Comparison of ENCODE assay signal across 16 mouse cellular contexts in the genomic region with DNA sequence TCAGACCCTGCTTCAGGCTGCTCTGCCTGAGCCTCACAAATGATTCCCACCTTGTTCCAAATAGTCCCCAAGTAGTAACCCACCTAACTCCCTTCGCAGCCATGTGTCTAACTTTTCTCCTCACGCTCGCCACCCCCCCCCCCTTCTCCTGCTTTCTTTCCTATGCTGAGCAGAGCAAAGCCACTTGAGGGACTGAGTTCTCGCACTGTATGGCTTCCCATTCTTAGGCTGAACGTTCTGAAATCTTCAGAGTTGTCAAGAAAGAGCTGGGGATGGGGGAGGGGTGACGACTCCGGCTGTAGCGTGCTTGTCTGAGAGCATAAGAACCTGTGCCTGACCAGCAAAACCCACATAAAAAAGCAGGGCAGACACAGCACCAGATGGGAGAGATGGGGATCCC.
DNase-seq lines count a peak whose midpoint lies in the region; ATAC-seq and TF ChIP-seq lines count a peak whose summit lies in the region.
"Had no signal": no experiment of that assay in that cellular context is flagged by ENCODE, and none has a peak within 500 bp of the region (broad histone marks: within the 10 kb centered on the region; RNA-seq: fewer than 3 reads in every experiment).

No protein-coding gene starts in this region.

- no peak overlapping the region for H3K9ac ChIP-seq in forebrain, embryonic 14.5 days (ENCODE audit: low read length)
- no peak overlapping the region for H3K9ac ChIP-seq in midbrain, embryonic 14.5 days (replicated peaks; ENCODE audit: low read length)
- H3K9ac ChIP-seq: embryonic facial prominence, embryonic 13.5 days had no signal

- ATAC-seq in forebrain, embryonic 14.5 days: no peak
- no peak for ATAC-seq in midbrain, embryonic 14.5 days (ENCODE audit: low FRiP score, low TSS enrichment)
- ATAC-seq: CD4-positive, CD25-positive, alpha-beta regulatory T cell, adult 4 months; inflammation-experienced regulatory T-cells, adult 6 months had no signal

- no peaks in the 10 kb centered on the region for H3K27me3 ChIP-seq in forebrain, embryonic 14.5 days (replicated peaks; ENCODE audit: control insufficient read depth, insufficient read depth, low read length)
- H3K27me3 ChIP-seq in midbrain, embryonic 14.5 days (ENCODE audit: control insufficient read depth, insufficient read depth, low read length): no peaks in the 10 kb centered on the region
- H3K27me3 ChIP-seq: embryonic facial prominence, embryonic 13.5 days had no signal

- WGBS in forebrain, embryonic 14.5 days: 34% methylated on average over 7 of the region's 8 CpGs
- 39% methylated on average over 8 of the region's 8 CpGs for WGBS in midbrain, embryonic 14.5 days

- no peak for DNase-seq in layer of hippocampus, adult 2 months (ENCODE audit: low spot score in 2 of 2)
- DNase-seq in layer of hippocampus, postnatal 36 days: no peak
- DNase-seq in brain, embryonic 14.5 days (ENCODE audit: low read depth): peak; percentile 53
- peak; percentile 25 for DNase-seq in forebrain, embryonic 14.5 days (ENCODE audit: low spot score)
- peak; percentile 56 for DNase-seq in midbrain, embryonic 14.5 days
- no peak for DNase-seq in MN1 (ENCODE audit: low spot score)
- no peak for DNase-seq in urinary bladder, adult 18-20 months (ENCODE audit: low spot score in 2 of 2)
- DNase-seq: adrenal gland, adult 8-10 months; cerebellum, adult 9-10 months; gastrocnemius, postnatal 10 days; heart, adult 2 months; heart, postnatal 10 days; lung, adult 2 months had no signal

- peak overlapping the region; percentile 59 for H3K27ac ChIP-seq in layer of hippocampus, adult 2 months
- peak overlapping the region; percentile 41; the same call in 1 of the 2 replicates for H3K27ac ChIP-seq in forebrain, embryonic 14.5 days (ENCODE audit: low read depth, low read length)
- H3K27ac ChIP-seq in midbrain, embryonic 14.5 days (replicated peaks; ENCODE audit: low read depth, low read length): 0 out of 2 replicates have a peak overlapping the region, but pooled peaks have one; percentile 37
- H3K27ac ChIP-seq: embryonic facial prominence, embryonic 13.5 days; heart, adult 2 months had no signal

- TF ChIP-seq POLR2A in brain, embryonic 14.5 days (IDR thresholded peaks at IDR 0.05; ENCODE audit: borderline replicate concordance, extremely low read depth, insufficient read depth, insufficient read length, poor library complexity, severe bottlenecking): no peak

- no peaks in the 10 kb centered on the region for H3K36me3 ChIP-seq in forebrain, embryonic 14.5 days (ENCODE audit: control insufficient read depth, insufficient read depth, low read length)
- no peaks in the 10 kb centered on the region for H3K36me3 ChIP-seq in midbrain, embryonic 14.5 days (ENCODE audit: control insufficient read depth, insufficient read depth, low read length)
- H3K36me3 ChIP-seq: embryonic facial prominence, embryonic 13.5 days had no signal

- H3K4me2 ChIP-seq in forebrain, embryonic 14.5 days (ENCODE audit: low read length): no peak overlapping the region
- H3K4me2 ChIP-seq in midbrain, embryonic 14.5 days (ENCODE audit: low read length): no peak overlapping the region
- H3K4me2 ChIP-seq: embryonic facial prominence, embryonic 13.5 days had no signal

- no peak overlapping the region for H3K4me3 ChIP-seq in layer of hippocampus, adult 2 months
- H3K4me3 ChIP-seq in forebrain, embryonic 14.5 days (ENCODE audit: low read depth, low read length): no peak overlapping the region
- H3K4me3 ChIP-seq in midbrain, embryonic 14.5 days (replicated peaks; ENCODE audit: low read depth, low read length): no peak overlapping the region
- H3K4me3 ChIP-seq: embryonic facial prominence, embryonic 13.5 days; heart, adult 2 months had no signal

- no peaks in the 10 kb centered on the region for H3K9me3 ChIP-seq in forebrain, embryonic 14.5 days (replicated peaks; ENCODE audit: control insufficient read depth, low read length)
- no peaks in the 10 kb centered on the region for H3K9me3 ChIP-seq in midbrain, embryonic 14.5 days (ENCODE audit: control insufficient read depth, low read length)
- H3K9me3 ChIP-seq: embryonic facial prominence, embryonic 13.5 days had no signal

- no peak for TF ChIP-seq CTCF in layer of hippocampus, adult 2 months (conservative IDR thresholded peaks at IDR 0.05)
- no peak for TF ChIP-seq CTCF in brain, embryonic 14.5 days (IDR thresholded peaks at IDR 0.05; ENCODE audit: borderline replicate concordance, extremely low read depth, insufficient read depth, insufficient read length)

- H3K4me1 ChIP-seq in forebrain, embryonic 14.5 days (ENCODE audit: control insufficient read depth, insufficient read depth, low read length): peaks cover 9% of the 10 kb centered on the region
- peaks cover 18% of the 10 kb centered on the region for H3K4me1 ChIP-seq in midbrain, embryonic 14.5 days (ENCODE audit: control insufficient read depth, insufficient read depth, low read length)
- H3K4me1 ChIP-seq: embryonic facial prominence, embryonic 13.5 days had no signal

Comparison
In these comparisons a context has a peak if more than half of its experiments do, and no peak if none do; other contexts are left out.
1. DNase-seq: peak in brain, embryonic 14.5 days (single experiment), forebrain, embryonic 14.5 days (single experiment) and midbrain, embryonic 14.5 days (single experiment); none in layer of hippocampus, adult 2 months (0 of 2), layer of hippocampus, postnatal 36 days (0 of 2), MN1 (single experiment) and urinary bladder, adult 18-20 months (0 of 2).
2. Peak in every context shown above with its lines, with median percentiles within 50 percentile points of each other: H3K27ac ChIP-seq.